Mouse (Mus musculus) liver, embryonic 11.5 days (tissue): ENCODE results near the gene Fhad1. TPM values are rescaled to one million over a fixed set of nuclear protein-coding genes. Genes with fewer than 3 reads are reported as not detected.
A peak's percentile ranks its signal among the peaks of the same experiment; 100 is the strongest.
"Not testable (repeated sequence)": the region's sequence is repeated elsewhere in the genome, so short reads cannot be mapped to it uniquely, and the experiment has no call there.

Experiments used
- ATAC-seq: fragments of 200-750 bp; cut with Nextera tagmentation; replicated peaks from 2 replicates; pipeline ENCODE4 v1.8.0; 2017; ENCODE audit warnings: moderate number of reproducible peaks, mild to moderate bottlenecking, moderate TSS enrichment, moderate library complexity; ENCODE audit not compliant: low FRiP score
- DNase-seq: peaks from one replicate; pipeline ENCODE4 v3.0.0-alpha.2; 2017; ENCODE audit warnings: low spot score
- H3K27ac ChIP-seq: fragments of 300-500 bp; sonication (generic); 2 replicates; pipeline ENCODE4 v1.5.1; 2014; ENCODE audit warnings: mild to moderate bottlenecking, low read depth, low read length, control low read depth
- H3K27me3 ChIP-seq: fragments of 300-500 bp; sonication (generic); replicated peaks from 2 replicates; pipeline ENCODE4 v1.6.1; 2014; ENCODE audit warnings: low read length, mixed read lengths; ENCODE audit not compliant: control insufficient read depth, insufficient read depth
- H3K36me3 ChIP-seq: fragments of 300-500 bp; sonication (generic); 2 replicates; pipeline ENCODE4 v1.6.1; 2014; ENCODE audit warnings: mild to moderate bottlenecking, low read length, moderate library complexity, mixed read lengths; ENCODE audit not compliant: control insufficient read depth, insufficient read depth
- H3K4me1 ChIP-seq: fragments of 300-500 bp; sonication (generic); replicated peaks from 2 replicates; pipeline ENCODE4 v1.6.1; 2014; ENCODE audit warnings: low read length, mixed read lengths; ENCODE audit not compliant: control insufficient read depth, insufficient read depth
- H3K4me2 ChIP-seq: fragments of 300-500 bp; sonication (generic); 2 replicates; pipeline ENCODE4 v1.6.1; 2014; ENCODE audit warnings: mild to moderate bottlenecking, control low read depth, moderate library complexity
- H3K4me3 ChIP-seq: fragments of 300-500 bp; sonication (generic); 2 replicates; pipeline ENCODE4 v1.5.1; 2014; ENCODE audit warnings: low read depth, low read length, control low read depth
- H3K9ac ChIP-seq: fragments of 300-500 bp; sonication (generic); 2 replicates; pipeline ENCODE4 v1.6.1; 2014; ENCODE audit warnings: low read depth, low read length, control low read depth
- H3K9me3 ChIP-seq: fragments of 300-500 bp; sonication (generic); 2 replicates; pipeline ENCODE4 v1.6.1; 2016; ENCODE audit warnings: low read length, inconsistent platforms, mixed read lengths; ENCODE audit not compliant: control insufficient read depth
- WGBS: fragments of 180-500 bp; shearing (Covaris S2); extraction: QIAGEN DNeasy Blood & Tissue Kit; methylation state at CpG from one replicate; pipeline ENCODE4 v1.1.7; 2014; 5-methylcytosine and 5-hydroxymethylcytosine counted together
- polyA plus RNA-seq: library from polyadenylated mRNA; unstranded; fragments of >200 nt; fragmentation: Nextera tagmentation; extraction: Ambion mirVana; gene quantifications from 2 replicates; pipeline ENCODE4 v1.2.1, GENCODE M21; 2014

Fhad1 gene
- polyA plus RNA-seq, 1 experiment from 2014 or later, result 1.8 TPM

- ATAC-seq (no peak), DNase-seq (no peak)
- Histone ChIP-seq H3K4me3 (no peak overlapping the region), H3K4me1 (peaks cover 20% of the 10 kb centered on the region), H3K27ac (no peak overlapping the region), H3K4me2 (no peak overlapping the region), H3K36me3 (no peaks in the 10 kb centered on the region), H3K9ac (no peak overlapping the region), H3K27me3 (no peaks in the 10 kb centered on the region), H3K9me3 (no peaks in the 10 kb centered on the region)
- WGBS, result 77% methylated on average over 8 of the region's 8 CpGs
Measured at GRCm38 (mm10) chr4:142055600-142055999, 40.7 kb upstream of the Fhad1 start.

GRCm38 (mm10) chr4:142054580-142054979 is 39.7 kb upstream of the Fhad1 start:
- WGBS, result 73% methylated on average over 11 of the region's 11 CpGs
- Histone ChIP-seq H3K4me2 (no peak overlapping the region), H3K27me3 (no peaks in the 10 kb centered on the region), H3K27ac (peak overlapping the region; percentile 22; the same call in 1 of the 2 replicates), H3K9me3 (no peaks in the 10 kb centered on the region), H3K36me3 (no peaks in the 10 kb centered on the region), H3K4me3 (no peak overlapping the region), H3K4me1 (peaks cover 29% of the 10 kb centered on the region), H3K9ac (no peak overlapping the region)
- no peak for DNase-seq
- 0 out of 2 replicates have a peak, but pooled peaks have one; percentile 19 for ATAC-seq

GRCm38 (mm10) chr4:142053661-142054448 is 39.0 kb upstream of the Fhad1 start:
- Histone ChIP-seq H3K4me1 (peaks cover 37% of the 10 kb centered on the region), H3K27ac (peak overlapping the region; percentile 22; the same call in 1 of the 2 replicates), H3K9ac (no peak overlapping the region), H3K27me3 (no peaks in the 10 kb centered on the region), H3K4me2 (no peak overlapping the region), H3K4me3 (no peak overlapping the region), H3K36me3 (no peaks in the 10 kb centered on the region), H3K9me3 (no peaks in the 10 kb centered on the region)
- 48% methylated on average over 9 of the region's 9 CpGs for WGBS
- no peak for DNase-seq
- ATAC-seq, result 0 out of 2 replicates have a peak, but pooled peaks have one; percentile 6

- H3K27me3 ChIP-seq, result no peaks in the 10 kb centered on the region
- DNase-seq, result no peak
- H3K4me3 ChIP-seq, result no peak overlapping the region
- H3K27ac ChIP-seq, result no peak overlapping the region
- peaks cover 40% of the 10 kb centered on the region for H3K4me1 ChIP-seq
- H3K36me3 ChIP-seq, result no peaks in the 10 kb centered on the region
- ATAC-seq, result no peak
- H3K4me2 ChIP-seq, result no peak overlapping the region
- H3K9ac ChIP-seq, result no peak overlapping the region
- 49% methylated on average over 4 of the region's 4 CpGs for WGBS
- H3K9me3 ChIP-seq, result no peaks in the 10 kb centered on the region
Measured at GRCm38 (mm10) chr4:142053261-142053660, 38.4 kb upstream of the Fhad1 start.

- 27% methylated on average over 22 of the region's 22 CpGs for WGBS
- no peak overlapping the region for H3K9ac ChIP-seq
- ATAC-seq (peak; percentile 46), DNase-seq (no peak)
- H3K36me3 ChIP-seq, result no peaks in the 10 kb centered on the region
- H3K4me1 ChIP-seq, result peaks cover 45% of the 10 kb centered on the region
- peak overlapping the region; percentile 22; the same call in 1 of the 2 replicates for H3K27ac ChIP-seq
- H3K4me2 ChIP-seq, result peak overlapping the region; percentile 28
- 0 out of 2 replicates have a peak, but pooled peaks cover 3% of the 10 kb centered on the region for H3K27me3 ChIP-seq
- H3K4me3 ChIP-seq, result no peak overlapping the region
- no peaks in the 10 kb centered on the region for H3K9me3 ChIP-seq
Measured at GRCm38 (mm10) chr4:142052391-142053132, 37.7 kb upstream of the Fhad1 start.

GRCm38 (mm10) chr4:142051883-142052282 is 37.0 kb upstream of the Fhad1 start:
- not testable (repeated sequence) for ATAC-seq, DNase-seq, H3K4me3 ChIP-seq, H3K36me3 ChIP-seq, H3K27ac ChIP-seq, H3K9me3 ChIP-seq, H3K27me3 ChIP-seq, H3K9ac ChIP-seq
- H3K4me1 ChIP-seq, result peaks cover 45% of the 10 kb centered on the region
- H3K4me2 ChIP-seq, result peak overlapping the region; percentile 28
- WGBS, result 77% methylated on average over 6 of the region's 6 CpGs

- Histone ChIP-seq H3K27ac (no peak overlapping the region), H3K4me3 (no peak overlapping the region), H3K36me3 (no peaks in the 10 kb centered on the region), H3K9me3 (no peaks in the 10 kb centered on the region), H3K9ac (no peak overlapping the region), H3K27me3 (peaks cover 5% of the 10 kb centered on the region; the same call in 1 of the 2 replicates), H3K4me1 (peaks cover 49% of the 10 kb centered on the region), H3K4me2 (no peak overlapping the region)
- ATAC-seq (no peak), DNase-seq (no peak)
- 84% methylated on average over 5 of the region's 5 CpGs for WGBS
Measured at GRCm38 (mm10) chr4:142049963-142050362, 35.1 kb upstream of the Fhad1 start.

GRCm38 (mm10) chr4:142048391-142048790 is 33.5 kb upstream of the Fhad1 start:
- H3K36me3 ChIP-seq, result no peaks in the 10 kb centered on the region
- no peak overlapping the region for H3K27ac ChIP-seq
- H3K4me1 ChIP-seq, result peaks cover 51% of the 10 kb centered on the region
- no peak overlapping the region for H3K4me3 ChIP-seq
- H3K9me3 ChIP-seq, result no peaks in the 10 kb centered on the region
- ATAC-seq (no peak; the same call in 1 of the 2 replicates), DNase-seq (no peak)
- peaks cover 11% of the 10 kb centered on the region for H3K27me3 ChIP-seq
- no peak overlapping the region for H3K9ac ChIP-seq
- WGBS, result 33% methylated on average over 8 of the region's 8 CpGs
- H3K4me2 ChIP-seq, result no peak overlapping the region
